Mouse (Mus musculus): ENCODE results near the gene Eng. TPM values are rescaled to one million over a fixed set of nuclear protein-coding genes. Genes with fewer than 3 reads are reported as not detected.

Gene Eng
- polyA plus RNA-seq (2014; fragmentation: Illumina TruSeq; extraction: RNeasy Lipid Tissue Mini Kit (QIAGEN cat#74804); ENCODE audit: low replicate concordance), result 0.11 TPM

GRCm38 (mm10) chr2:32646379-32647056, at the start of gene Eng:
Eng (plus strand) TSS chr2:32646595.

GRCm38 (mm10) chr2:32599409-32599808, 47.0 kb upstream of the Eng start, which contains the start of gene St6galnac6:
St6galnac6 (plus strand) TSS chr2:32599709.

GRCm38 (mm10) chr2:32621517-32621859, 24.9 kb upstream of the Eng start, which contains the start of gene Ak1:
Ak1 (plus strand) TSS chr2:32621758.

GRCm38 (mm10) chr2:32704021-32704421, 57.6 kb downstream of the Eng start, which contains the start of gene Fpgs:
Fpgs (minus strand) TSS chr2:32704145.

GRCm38 (mm10) chr2:32712934-32713817, 66.8 kb downstream of the Eng start, which contains the start of gene Cdk9:
Cdk9 (minus strand) TSS chr2:32713076.

GRCm38 (mm10) chr2:32720681-32721229, 74.4 kb downstream of the Eng start, which contains the start of gene Sh2d3c:
Sh2d3c (plus strand) TSS chr2:32721055.

Other genes starting within 250 kb of the Eng start
- 0.59 TPM for gene Naif1, start 196.1 kb upstream of the Eng start, polyA plus RNA-seq (2014; fragmentation: Illumina TruSeq; extraction: RNeasy Lipid Tissue Mini Kit (QIAGEN cat#74804); ENCODE audit: low replicate concordance)
- gene Slc25a25, start 195.2 kb upstream of the Eng start, polyA plus RNA-seq (2014; fragmentation: Illumina TruSeq; extraction: RNeasy Lipid Tissue Mini Kit (QIAGEN cat#74804); ENCODE audit: low replicate concordance), result 2.0 TPM
- 15.2 TPM for gene Fam102a, start 111.3 kb upstream of the Eng start, polyA plus RNA-seq (2014; fragmentation: Illumina TruSeq; extraction: RNeasy Lipid Tissue Mini Kit (QIAGEN cat#74804); ENCODE audit: low replicate concordance)
- gene Dpm2, start 75.7 kb upstream of the Eng start, polyA plus RNA-seq (2014; fragmentation: Illumina TruSeq; extraction: RNeasy Lipid Tissue Mini Kit (QIAGEN cat#74804); ENCODE audit: low replicate concordance), result 2.4 TPM
- not detected for gene Pip5kl1, start 71.8 kb upstream of the Eng start, polyA plus RNA-seq (2014; fragmentation: Illumina TruSeq; extraction: RNeasy Lipid Tissue Mini Kit (QIAGEN cat#74804); ENCODE audit: low replicate concordance)
- not detected for gene 9430097D07Rik, start 70.9 kb upstream of the Eng start, polyA plus RNA-seq (2014; fragmentation: Illumina TruSeq; extraction: RNeasy Lipid Tissue Mini Kit (QIAGEN cat#74804); ENCODE audit: low replicate concordance)
- gene St6galnac4, start 59.5 kb upstream of the Eng start, polyA plus RNA-seq (2014; fragmentation: Illumina TruSeq; extraction: RNeasy Lipid Tissue Mini Kit (QIAGEN cat#74804); ENCODE audit: low replicate concordance), result 0.59 TPM
- 0.30 TPM for gene St6galnac6, start 46.9 kb upstream of the Eng start, polyA plus RNA-seq (2014; fragmentation: Illumina TruSeq; extraction: RNeasy Lipid Tissue Mini Kit (QIAGEN cat#74804); ENCODE audit: low replicate concordance)
- gene Ak1, start 24.8 kb upstream of the Eng start, polyA plus RNA-seq (2014; fragmentation: Illumina TruSeq; extraction: RNeasy Lipid Tissue Mini Kit (QIAGEN cat#74804); ENCODE audit: low replicate concordance), result 0.33 TPM
- gene Fpgs, start 57.5 kb downstream of the Eng start, polyA plus RNA-seq (2014; fragmentation: Illumina TruSeq; extraction: RNeasy Lipid Tissue Mini Kit (QIAGEN cat#74804); ENCODE audit: low replicate concordance), result not detected
- 31.9 TPM for gene Cdk9, start 66.5 kb downstream of the Eng start, polyA plus RNA-seq (2014; fragmentation: Illumina TruSeq; extraction: RNeasy Lipid Tissue Mini Kit (QIAGEN cat#74804); ENCODE audit: low replicate concordance)
- gene Sh2d3c, start 74.5 kb downstream of the Eng start, polyA plus RNA-seq (2014; fragmentation: Illumina TruSeq; extraction: RNeasy Lipid Tissue Mini Kit (QIAGEN cat#74804); ENCODE audit: low replicate concordance), result 0.19 TPM
- gene 6330409D20Rik, start 94.4 kb downstream of the Eng start, polyA plus RNA-seq (2014; fragmentation: Illumina TruSeq; extraction: RNeasy Lipid Tissue Mini Kit (QIAGEN cat#74804); ENCODE audit: low replicate concordance), result not detected
- gene Tor2a, start 110.6 kb downstream of the Eng start, polyA plus RNA-seq (2014; fragmentation: Illumina TruSeq; extraction: RNeasy Lipid Tissue Mini Kit (QIAGEN cat#74804); ENCODE audit: low replicate concordance), result 1.3 TPM
- gene Ttc16, start 129.0 kb downstream of the Eng start, polyA plus RNA-seq (2014; fragmentation: Illumina TruSeq; extraction: RNeasy Lipid Tissue Mini Kit (QIAGEN cat#74804); ENCODE audit: low replicate concordance), result 0.41 TPM
- gene Ptrh1, start 129.2 kb downstream of the Eng start, polyA plus RNA-seq (2014; fragmentation: Illumina TruSeq; extraction: RNeasy Lipid Tissue Mini Kit (QIAGEN cat#74804); ENCODE audit: low replicate concordance), result 0.82 TPM
- gene Cfap157, start 137.8 kb downstream of the Eng start, polyA plus RNA-seq (2014; fragmentation: Illumina TruSeq; extraction: RNeasy Lipid Tissue Mini Kit (QIAGEN cat#74804); ENCODE audit: low replicate concordance), result not detected
- gene Stxbp1, start 200.7 kb downstream of the Eng start, polyA plus RNA-seq (2014; fragmentation: Illumina TruSeq; extraction: RNeasy Lipid Tissue Mini Kit (QIAGEN cat#74804); ENCODE audit: low replicate concordance), result 2.4 TPM
- 0.15 TPM for gene Fam129b, start 229.5 kb downstream of the Eng start, polyA plus RNA-seq (2014; fragmentation: Illumina TruSeq; extraction: RNeasy Lipid Tissue Mini Kit (QIAGEN cat#74804); ENCODE audit: low replicate concordance)